Mouse (Mus musculus) testis, adult 2 months (tissue): ENCODE data around the gene Fignl2.

ENCODE experiments used
- CTCF ChIP-seq: fragments of 200-500 bp; IDR thresholded peaks from 2 replicates; pipeline ENCODE4 v1.5.1; 2012; ENCODE audit warnings: low read depth, mild to moderate bottlenecking, inconsistent platforms, low read length, moderate library complexity; ENCODE audit not compliant: control insufficient read depth, insufficient read depth, insufficient replicate concordance
- POLR2A ChIP-seq: fragments of 200-500 bp; IDR thresholded peaks from 2 replicates; pipeline ENCODE4 v1.6.1; 2012; ENCODE audit warnings: low read depth, mild to moderate bottlenecking, inconsistent platforms, low read length, moderate library complexity; ENCODE audit not compliant: control insufficient read depth

DNA sequence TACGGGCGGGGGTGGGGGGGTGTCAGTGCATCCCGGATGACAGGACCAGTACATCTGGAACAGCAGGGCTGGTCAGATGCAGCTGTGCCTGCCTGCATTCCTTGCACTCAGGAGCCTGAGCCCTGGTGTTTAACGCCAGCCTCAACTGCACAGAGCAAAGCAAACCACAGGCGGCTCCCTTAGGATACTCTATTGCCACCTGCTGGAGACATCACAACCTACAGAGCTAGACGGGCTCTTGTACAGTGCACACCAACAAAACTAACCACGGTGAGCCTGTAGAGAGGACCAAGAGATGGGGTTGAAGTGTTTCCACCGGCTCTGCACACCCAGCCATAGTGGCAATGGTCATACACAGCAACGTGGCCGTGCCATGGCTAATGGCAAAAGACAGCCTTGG lies 22.1 kb downstream of the Fignl2 start:
- TF ChIP-seq POLR2A (no peak), CTCF (peak; percentile 45; the same call in 1 of the 2 replicates)
